Mouse (Mus musculus): ENCODE results near the gene Fbxo21.

- TF ChIP-seq CTCF (IDR thresholded peaks at IDR 0.05; ENCODE audit: extremely low read depth, insufficient read depth, insufficient read length, insufficient replicate concordance) (no peak), POLR2A (IDR thresholded peaks at IDR 0.05; ENCODE audit: low read depth, low read length) (no peak)
Observed at GRCm38 (mm10) chr5:117928553-117928952, 48.0 kb upstream of the Fbxo21 start.

All from spleen, adult 2 months (tissue).